Mouse (Mus musculus): ENCODE measurements around the gene Kyat1. TPM values are rescaled to one million over a fixed set of nuclear protein-coding genes. Genes with fewer than 3 reads are reported as not detected.
A peak's percentile ranks its signal among the peaks of the same experiment; 100 is the strongest.

Kyat1 gene
- total RNA-seq, 1 experiment: 5.2 TPM

DNA sequence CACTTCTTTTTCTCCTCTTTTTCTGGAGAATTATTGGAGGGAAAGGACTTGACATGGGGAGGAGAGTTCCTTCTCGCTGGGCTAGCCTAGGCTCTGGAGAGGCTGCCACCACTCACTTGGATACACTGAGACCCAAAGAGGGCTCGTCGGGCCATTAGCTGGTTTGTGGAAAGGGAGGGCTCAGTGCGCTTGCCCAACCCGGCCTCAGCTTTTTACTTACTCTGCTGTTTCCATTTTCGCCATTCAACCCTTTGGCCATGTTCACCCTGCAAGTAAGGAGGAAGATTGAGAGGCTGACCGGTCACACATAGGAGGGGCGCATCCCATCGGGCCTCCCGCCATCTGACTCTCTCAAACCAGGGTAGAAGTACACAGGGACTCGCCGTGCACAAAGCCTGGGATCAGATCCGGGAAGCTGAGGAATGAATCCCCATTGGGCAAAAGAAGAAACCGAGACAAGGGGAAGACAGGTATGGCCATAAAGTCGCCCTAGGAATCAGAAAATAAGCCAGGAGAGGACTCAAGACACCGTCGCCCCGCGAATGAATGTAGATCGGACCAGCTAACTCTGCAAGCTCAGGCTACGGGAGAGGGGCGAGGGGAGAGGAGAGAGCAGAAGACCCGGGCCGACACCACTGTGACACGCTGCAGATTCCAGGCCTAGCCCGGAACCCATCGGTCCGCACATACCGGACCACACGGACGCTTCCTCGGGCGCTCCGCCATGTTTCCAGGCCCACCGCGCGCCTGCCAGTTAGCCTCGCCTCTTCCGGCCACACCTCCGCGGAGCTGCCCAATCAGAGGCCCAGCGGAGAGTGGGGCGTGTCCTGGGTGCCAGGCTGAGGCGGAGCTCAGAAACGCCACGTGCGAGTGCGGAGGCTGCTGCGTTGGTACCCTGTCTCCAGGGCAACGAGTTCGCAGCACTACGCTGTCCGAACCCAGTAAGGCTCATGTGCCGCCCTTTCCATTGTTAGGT is 27.7 kb downstream of the Kyat1 start, which contains the start of gene Spout1:
Gene Spout1, minus strand, starts transcription at position 760 of the 976 bp plus-strand sequence.
- peak; percentile 94 for DNase-seq (ENCODE audit: low read depth, low spot score)
- H3K27ac ChIP-seq (ENCODE audit: insufficient read depth, low read depth, low read length, poor library complexity, severe bottlenecking): peak within 1 kb of the TSS; percentile 37; the same call in 1 of the 2 replicates
- H3K9me3 ChIP-seq (ENCODE audit: control insufficient read depth, insufficient read depth, low read depth, low read length): no peaks in the 10 kb centered on the region
- peak within 1 kb of the TSS; percentile 84 to 93 for H3K4me3 ChIP-seq (ENCODE audit: insufficient read depth in 1 of 2, low read depth in 1 of 2, low read length in 2 of 2, poor library complexity in 1 of 2, severe bottlenecking in 1 of 2)
- H3K36me3 ChIP-seq (ENCODE audit: control insufficient read depth, insufficient read depth, low read length, poor library complexity, severe bottlenecking): peaks cover 40% of the 10 kb centered on the region
- no peaks in the 10 kb centered on the region; a peak in 1 of 4 replicates for H3K4me1 ChIP-seq (ENCODE audit: control insufficient read depth in 2 of 2, insufficient read depth in 2 of 2, low read length in 2 of 2, poor library complexity in 1 of 2)
- in situ Hi-C loops (cut with MboI; ENCODE audit: low sequenced_read_pairs in 2 of 2, unreplicated experiment in 2 of 2): no loop called here
- H3K9ac ChIP-seq (ENCODE audit: insufficient read depth, low read depth, low read length, poor library complexity, severe bottlenecking): peak within 1 kb of the TSS; percentile 92
- peak; percentile 87 for TF ChIP-seq HCFC1 (IDR thresholded peaks at IDR 0.05; ENCODE audit: borderline replicate concordance, insufficient read depth, low read length)
- no peak; the same call in 1 of the 2 replicates for TF ChIP-seq ZC3H11A (IDR thresholded peaks at IDR 0.05; ENCODE audit: borderline replicate concordance, low read depth, low read length)
- peak; percentile 55; the same call in 1 of the 2 replicates for TF ChIP-seq CHD2 (IDR thresholded peaks at IDR 0.05; ENCODE audit: low read depth, low read length)

GRCm38 (mm10) chr2:30176561-30176960 is 29.1 kb downstream of the Kyat1 start:
- Histone ChIP-seq H3K4me1 (ENCODE audit: control insufficient read depth in 2 of 2, insufficient read depth in 2 of 2, low read length in 2 of 2, poor library complexity in 1 of 2) (no peaks in the 10 kb centered on the region; a peak in 1 of 4 replicates), H3K9ac (ENCODE audit: insufficient read depth, low read depth, low read length, poor library complexity, severe bottlenecking) (no peak overlapping the region), H3K4me3 (ENCODE audit: insufficient read depth in 1 of 2, low read depth in 1 of 2, low read length in 2 of 2, poor library complexity in 1 of 2, severe bottlenecking in 1 of 2) (no peak overlapping the region), H3K9me3 (ENCODE audit: control insufficient read depth, insufficient read depth, low read depth, low read length) (no peaks in the 10 kb centered on the region), H3K27ac (ENCODE audit: insufficient read depth, low read depth, low read length, poor library complexity, severe bottlenecking) (no peak overlapping the region), H3K36me3 (ENCODE audit: control insufficient read depth, insufficient read depth, low read length, poor library complexity, severe bottlenecking) (peaks cover 42% of the 10 kb centered on the region)
- no peak for TF ChIP-seq HCFC1 (IDR thresholded peaks at IDR 0.05; ENCODE audit: borderline replicate concordance, insufficient read depth, low read length)
- no peak for TF ChIP-seq ZC3H11A (IDR thresholded peaks at IDR 0.05; ENCODE audit: borderline replicate concordance, low read depth, low read length)
- TF ChIP-seq MAFK (IDR thresholded peaks at IDR 0.05; ENCODE audit: insufficient read depth, low read depth, low read length): no peak
- TF ChIP-seq CHD2 (IDR thresholded peaks at IDR 0.05; ENCODE audit: low read depth, low read length): no peak
- no peak for TF ChIP-seq ZNF384 (IDR thresholded peaks at IDR 0.05; ENCODE audit: low read depth, low read length)
- in situ Hi-C loops (cut with MboI; ENCODE audit: low sequenced_read_pairs in 2 of 2, unreplicated experiment in 2 of 2): no loop called here
- no peak for DNase-seq (ENCODE audit: low read depth, low spot score)

GRCm38 (mm10) chr2:30175897-30176296 is 29.8 kb downstream of the Kyat1 start:
- no peak for DNase-seq (ENCODE audit: low read depth, low spot score)
- Histone ChIP-seq H3K27ac (ENCODE audit: insufficient read depth, low read depth, low read length, poor library complexity, severe bottlenecking) (no peak overlapping the region), H3K9me3 (ENCODE audit: control insufficient read depth, insufficient read depth, low read depth, low read length) (no peaks in the 10 kb centered on the region), H3K4me1 (ENCODE audit: control insufficient read depth in 2 of 2, insufficient read depth in 2 of 2, low read length in 2 of 2, poor library complexity in 1 of 2) (no peaks in the 10 kb centered on the region; a peak in 1 of 4 replicates), H3K4me3 (ENCODE audit: insufficient read depth in 1 of 2, low read depth in 1 of 2, low read length in 2 of 2, poor library complexity in 1 of 2, severe bottlenecking in 1 of 2) (no peak overlapping the region), H3K36me3 (ENCODE audit: control insufficient read depth, insufficient read depth, low read length, poor library complexity, severe bottlenecking) (peaks cover 42% of the 10 kb centered on the region), H3K9ac (ENCODE audit: insufficient read depth, low read depth, low read length, poor library complexity, severe bottlenecking) (no peak overlapping the region)
- TF ChIP-seq MAFK (IDR thresholded peaks at IDR 0.05; ENCODE audit: insufficient read depth, low read depth, low read length): no peak
- TF ChIP-seq CHD2 (IDR thresholded peaks at IDR 0.05; ENCODE audit: low read depth, low read length): no peak
- no peak for TF ChIP-seq ZNF384 (IDR thresholded peaks at IDR 0.05; ENCODE audit: low read depth, low read length)
- TF ChIP-seq ZC3H11A (IDR thresholded peaks at IDR 0.05; ENCODE audit: borderline replicate concordance, low read depth, low read length): no peak
- TF ChIP-seq HCFC1 (IDR thresholded peaks at IDR 0.05; ENCODE audit: borderline replicate concordance, insufficient read depth, low read length): no peak
- in situ Hi-C loops (cut with MboI; ENCODE audit: low sequenced_read_pairs in 2 of 2, unreplicated experiment in 2 of 2): no loop called here

- Histone ChIP-seq H3K36me3 (ENCODE audit: control insufficient read depth, insufficient read depth, low read length, poor library complexity, severe bottlenecking) (peaks cover 42% of the 10 kb centered on the region), H3K4me3 (ENCODE audit: insufficient read depth in 1 of 2, low read depth in 1 of 2, low read length in 2 of 2, poor library complexity in 1 of 2, severe bottlenecking in 1 of 2) (no peak overlapping the region), H3K9me3 (ENCODE audit: control insufficient read depth, insufficient read depth, low read depth, low read length) (no peaks in the 10 kb centered on the region), H3K4me1 (ENCODE audit: control insufficient read depth in 2 of 2, insufficient read depth in 2 of 2, low read length in 2 of 2, poor library complexity in 1 of 2) (no peaks in the 10 kb centered on the region; a peak in 1 of 4 replicates), H3K9ac (ENCODE audit: insufficient read depth, low read depth, low read length, poor library complexity, severe bottlenecking) (no peak overlapping the region), H3K27ac (ENCODE audit: insufficient read depth, low read depth, low read length, poor library complexity, severe bottlenecking) (no peak overlapping the region)
- DNase-seq (ENCODE audit: low read depth, low spot score): no peak
- in situ Hi-C loops (cut with MboI; ENCODE audit: low sequenced_read_pairs in 2 of 2, unreplicated experiment in 2 of 2): no loop called here
- no peak for TF ChIP-seq HCFC1 (IDR thresholded peaks at IDR 0.05; ENCODE audit: borderline replicate concordance, insufficient read depth, low read length)
- no peak for TF ChIP-seq MAFK (IDR thresholded peaks at IDR 0.05; ENCODE audit: insufficient read depth, low read depth, low read length)
- TF ChIP-seq ZNF384 (IDR thresholded peaks at IDR 0.05; ENCODE audit: low read depth, low read length): no peak
- no peak for TF ChIP-seq CHD2 (IDR thresholded peaks at IDR 0.05; ENCODE audit: low read depth, low read length)
- no peak for TF ChIP-seq ZC3H11A (IDR thresholded peaks at IDR 0.05; ENCODE audit: borderline replicate concordance, low read depth, low read length)
Observed at GRCm38 (mm10) chr2:30173541-30174240, 32.0 kb downstream of the Kyat1 start.
